Mouse (Mus musculus) kidney, adult 2 months (tissue): ENCODE results near the gene Ccdc40. TPM values are rescaled to one million over a fixed set of nuclear protein-coding genes. Genes with fewer than 3 reads are reported as not detected.
A peak's percentile ranks its signal among the peaks of the same experiment; 100 is the strongest.

Experiments
- DNase-seq: peaks from one replicate; pipeline ENCODE4 v3.0.0; 2021
- H3K27ac ChIP-seq: fragments of 200-500 bp; 2 replicates; pipeline ENCODE4 v1.5.1; 2012; ENCODE audit warnings: low read depth, low read length, control low read depth, inconsistent platforms; ENCODE audit not compliant: insufficient read depth
- H3K27me3 ChIP-seq: fragments of 200-500 bp; replicated peaks from 2 replicates; pipeline ENCODE4 v1.6.1; 2012; ENCODE audit warnings: mild to moderate bottlenecking, moderate library complexity, low read length, inconsistent platforms; ENCODE audit not compliant: control insufficient read depth, insufficient read depth
- H3K36me3 ChIP-seq: fragments of 200-500 bp; 2 replicates; pipeline ENCODE4 v1.6.1; 2012; ENCODE audit warnings: mild to moderate bottlenecking, moderate library complexity, low read length, inconsistent platforms; ENCODE audit not compliant: control insufficient read depth, insufficient read depth
- H3K4me1 ChIP-seq: fragments of 200-500 bp; 2 replicates; pipeline ENCODE4 v1.6.1; 2011; ENCODE audit warnings: low read length; ENCODE audit not compliant: control insufficient read depth, insufficient read depth
- H3K4me3 ChIP-seq: fragments of 200-500 bp; 2 replicates; pipeline ENCODE4 v1.5.1; 2011; ENCODE audit warnings: mild to moderate bottlenecking, low read depth, low read length, control low read depth; ENCODE audit not compliant: insufficient read depth
- CTCF ChIP-seq: fragments of 200-500 bp; conservative IDR thresholded peaks from 2 replicates; pipeline ENCODE4 v1.5.1; 2011; ENCODE audit warnings: low read depth, mild to moderate bottlenecking, control low read depth, low read length, moderate library complexity, mixed read lengths; ENCODE audit not compliant: insufficient read depth, insufficient read length
- POLR2A ChIP-seq: fragments of 200-500 bp; IDR thresholded peaks from one replicate; pipeline ENCODE4 v1.6.1; 2011; ENCODE audit warnings: low read depth, low read length, control low read depth
- WGBS: fragments of 180-500 bp; shearing (Covaris S2); methylation state at CpG from one replicate; pipeline ENCODE4 v1.1.7; 2018; 5-methylcytosine and 5-hydroxymethylcytosine counted together
- polyA plus RNA-seq: library from polyadenylated mRNA; depleted of rRNA; stranded (reverse); fragments of >200 nt; gene quantifications from 2 replicates; pipeline ENCODE4 v1.2.3, GENCODE M21; 2012; rRNA removed

Gene Ccdc40
- polyA plus RNA-seq, 1 experiment, result 0.30 TPM

DNA sequence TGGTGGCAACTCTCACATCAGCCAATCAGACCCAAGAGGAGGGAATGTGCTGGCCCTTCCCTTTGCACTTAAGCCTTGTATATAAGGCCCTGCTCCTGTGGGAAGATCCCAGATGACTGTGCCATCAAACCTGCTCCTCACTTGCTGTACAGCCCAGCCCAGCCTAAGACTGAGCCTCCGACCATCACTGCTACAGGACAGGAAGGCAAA is 79.2 kb downstream of the Ccdc40 start, which contains the start of gene Card14:
Card14 (plus strand) TSS at position 111 of the 210 bp plus-strand sequence.
- H3K4me1 ChIP-seq, result no peaks in the 10 kb centered on the region
- no peak for DNase-seq
- no peaks in the 10 kb centered on the region for H3K36me3 ChIP-seq
- WGBS, result 59% methylated on average over 1 of the region's 1 CpGs
- H3K27me3 ChIP-seq, result no peaks in the 10 kb centered on the region
- H3K4me3 ChIP-seq, result no peak within 1 kb of the TSS
- no peak for TF ChIP-seq POLR2A
- no peak for TF ChIP-seq CTCF
- H3K27ac ChIP-seq, result no peak within 1 kb of the TSS

DNA sequence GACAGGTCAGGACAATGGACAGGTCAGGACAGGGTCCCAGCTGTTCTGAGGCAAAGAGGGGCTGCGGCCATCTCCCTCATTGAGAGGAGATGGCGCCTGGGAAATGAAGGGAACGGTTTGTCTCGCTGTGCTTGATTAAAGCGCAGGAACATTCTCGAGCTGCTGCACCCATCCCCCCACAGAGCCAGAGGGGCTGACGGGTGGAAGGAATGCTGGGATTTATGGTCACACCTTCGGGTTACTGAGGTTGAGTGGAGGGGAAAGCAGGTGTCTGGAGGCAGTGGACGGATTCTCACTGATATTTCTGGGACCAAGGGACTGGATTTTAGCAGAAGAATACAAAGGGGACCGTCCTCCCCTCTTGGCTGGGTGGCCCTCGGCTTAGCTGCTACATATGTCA is 79.5 kb downstream of the Ccdc40 start:
- no peak for DNase-seq
- no peaks in the 10 kb centered on the region for H3K27me3 ChIP-seq
- H3K36me3 ChIP-seq, result no peaks in the 10 kb centered on the region
- H3K4me3 ChIP-seq, result no peak overlapping the region
- no peak overlapping the region for H3K27ac ChIP-seq
- WGBS, result 29% methylated on average over 11 of the region's 11 CpGs
- TF ChIP-seq POLR2A, result no peak
- TF ChIP-seq CTCF, result no peak
- no peaks in the 10 kb centered on the region for H3K4me1 ChIP-seq

DNA sequence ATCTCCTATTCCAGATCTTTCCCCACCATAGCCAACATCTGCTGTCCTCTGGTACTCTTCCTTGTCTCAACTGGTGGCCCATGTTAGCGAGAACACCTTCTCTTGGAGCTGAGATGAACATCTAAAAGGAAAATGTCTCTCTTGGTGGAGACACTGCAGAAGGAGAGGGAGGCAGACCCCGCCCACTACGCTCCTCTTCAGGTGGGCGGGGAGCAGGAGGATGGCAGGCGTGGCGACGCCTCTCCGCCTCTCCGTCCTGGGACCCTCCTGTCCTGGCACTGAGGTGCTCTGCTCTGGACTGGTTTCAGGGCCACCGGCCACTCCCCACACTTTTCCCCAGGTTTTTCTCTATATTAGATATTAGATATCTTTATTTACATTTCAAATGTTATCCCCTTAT is 82.2 kb downstream of the Ccdc40 start:
- Histone ChIP-seq H3K27ac (no peak overlapping the region), H3K4me3 (no peak overlapping the region), H3K4me1 (no peaks in the 10 kb centered on the region; the same call in 1 of the 2 replicates), H3K27me3 (no peaks in the 10 kb centered on the region), H3K36me3 (no peaks in the 10 kb centered on the region)
- no peak for DNase-seq
- TF ChIP-seq POLR2A (no peak), CTCF (no peak)
- WGBS, result 22% methylated on average over 10 of the region's 10 CpGs

DNA sequence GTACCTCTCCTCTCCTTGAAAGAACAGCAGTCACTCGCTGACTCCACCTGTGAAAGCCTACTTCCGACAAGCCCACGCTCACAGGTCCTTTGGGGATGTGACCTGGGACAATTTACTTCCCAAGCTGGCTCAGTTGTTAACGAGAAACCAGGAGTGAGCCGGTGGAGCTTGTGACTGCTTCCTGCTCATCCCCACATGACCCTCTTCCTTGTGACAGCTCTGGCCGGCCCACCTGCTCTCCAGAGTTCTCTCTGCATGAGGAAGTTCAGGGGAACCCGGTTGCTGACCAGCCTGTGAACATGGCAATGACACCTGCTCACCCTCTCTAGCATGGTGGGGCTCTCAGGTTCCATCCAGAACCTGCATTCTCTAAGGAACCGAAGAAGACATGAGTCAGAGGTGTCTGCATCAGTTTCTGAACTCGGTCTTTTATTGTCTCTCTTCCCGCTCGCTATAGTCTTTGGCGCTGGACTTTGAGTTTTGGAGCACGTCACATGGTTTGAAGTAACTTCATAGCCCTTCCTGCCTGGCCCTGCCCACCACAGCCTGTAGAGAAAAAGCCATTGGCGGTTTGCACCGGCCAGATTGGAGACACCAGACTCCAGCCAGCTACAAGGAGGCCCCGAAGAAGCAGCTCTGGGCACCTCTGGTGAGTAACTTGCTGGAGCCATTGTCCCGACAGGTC is 86.0 kb downstream of the Ccdc40 start:
- no peaks in the 10 kb centered on the region; the same call in 1 of the 2 replicates for H3K4me1 ChIP-seq
- H3K27me3 ChIP-seq, result no peaks in the 10 kb centered on the region
- TF ChIP-seq CTCF, result no peak
- no peak for TF ChIP-seq POLR2A
- H3K27ac ChIP-seq, result peak overlapping the region; percentile 41; the same call in 1 of the 2 replicates
- H3K36me3 ChIP-seq, result no peaks in the 10 kb centered on the region
- WGBS, result 38% methylated on average over 17 of the region's 17 CpGs
- peak overlapping the region; percentile 56; the same call in 1 of the 2 replicates for H3K4me3 ChIP-seq
- DNase-seq, result peak; percentile 78

Other genes starting within 250 kb of the Ccdc40 start
- gene Enpp7, start 240.4 kb upstream of the Ccdc40 start, polyA plus RNA-seq, result not detected in 2 replicates
- 3.5 and 3.9 TPM in 2 replicates for gene Cbx2, start 205.6 kb upstream of the Ccdc40 start, polyA plus RNA-seq
- 2.1 and 2.7 TPM in 2 replicates for gene Cbx8, start 187.6 kb upstream of the Ccdc40 start, polyA plus RNA-seq
- 9.3 and 10.6 TPM in 2 replicates for gene Cbx4, start 142.4 kb upstream of the Ccdc40 start, polyA plus RNA-seq
- 25.2 and 31.5 TPM in 2 replicates for gene Tbc1d16, start 73 bp upstream of the Ccdc40 start, polyA plus RNA-seq
- gene Gaa, start 39.3 kb downstream of the Ccdc40 start, polyA plus RNA-seq, result 152 and 171 TPM in 2 replicates
- 88.4 and 94.2 TPM in 2 replicates for gene Eif4a3, start 71.5 kb downstream of the Ccdc40 start, polyA plus RNA-seq
- gene Card14, start 79.2 kb downstream of the Ccdc40 start, polyA plus RNA-seq, result 3.7 and 3.9 TPM in 2 replicates
- 24.8 and 28.8 TPM in 2 replicates for gene Sgsh, start 127.0 kb downstream of the Ccdc40 start, polyA plus RNA-seq
- gene Slc26a11, start 127.0 kb downstream of the Ccdc40 start, polyA plus RNA-seq, result 13.0 and 27.9 TPM in 2 replicates
- 15.0 and 18.5 TPM in 2 replicates for gene Rnf213, start 164.5 kb downstream of the Ccdc40 start, polyA plus RNA-seq